Mouse (Mus musculus): ENCODE data around the gene 1810013L24Rik. TPM values are rescaled to one million over a fixed set of nuclear protein-coding genes. Genes with fewer than 3 reads are reported as not detected.
"Not testable (repeated sequence)": the region's sequence is repeated elsewhere in the genome, so short reads cannot be mapped to it uniquely, and the experiment has no call there.

The 1810013L24Rik gene
- polyA plus RNA-seq, 1 experiment, result 27.5 TPM

- TF ChIP-seq POLR2A (IDR thresholded peaks at IDR 0.05; ENCODE audit: insufficient read length, low read depth), result no peak
- no peak for TF ChIP-seq E2F4 (IDR thresholded peaks at IDR 0.05; ENCODE audit: insufficient read depth)
- no peak for TF ChIP-seq TCF12 (IDR thresholded peaks at IDR 0.05; ENCODE audit: insufficient read depth, poor library complexity, severe bottlenecking)
- no peak for TF ChIP-seq REST (IDR thresholded peaks at IDR 0.05; ENCODE audit: insufficient read depth, insufficient read length)
- TF ChIP-seq MAX (IDR thresholded peaks at IDR 0.05; ENCODE audit: low read depth), result no peak
- TF ChIP-seq USF1 (IDR thresholded peaks at IDR 0.05; ENCODE audit: low read depth), result no peak
- TF ChIP-seq CEBPB (IDR thresholded peaks at IDR 0.05; ENCODE audit: insufficient read depth, poor library complexity, severe bottlenecking), result no peak
- Histone ChIP-seq H3K79me2 (ENCODE audit: control insufficient read depth, insufficient read depth) (no peaks in the 10 kb centered on the region), H3K4me3 (no peak overlapping the region), H3K36me3 (ENCODE audit: control insufficient read depth, insufficient read depth) (no peaks in the 10 kb centered on the region), H3ac (ENCODE audit: control insufficient read depth, insufficient read length) (no peak overlapping the region), H3K4me2 (ENCODE audit: low read depth) (no peak overlapping the region), H3K27me3 (ENCODE audit: control insufficient read depth, insufficient read depth, insufficient read length) (no peaks in the 10 kb centered on the region)
Measured at GRCm38 (mm10) chr16:8872486-8872885, 42.6 kb downstream of the 1810013L24Rik start.

- TF ChIP-seq MYOD1 (IDR thresholded peaks at IDR 0.05; ENCODE audit: control insufficient read depth in 1 of 3, insufficient read length in 2 of 3, low read depth in 2 of 3) (no peak), TCF3 (IDR thresholded peaks at IDR 0.05; ENCODE audit: insufficient read length, low read depth) (no peak), MYOG (IDR thresholded peaks at IDR 0.05; ENCODE audit: control insufficient read depth in 1 of 3, insufficient read depth in 1 of 3, insufficient read length in 2 of 3, low read depth in 2 of 3) (no peak), E2F4 (IDR thresholded peaks at IDR 0.05; ENCODE audit: insufficient read depth) (no peak), REST (IDR thresholded peaks at IDR 0.05; ENCODE audit: insufficient read depth, insufficient read length) (no peak), CEBPB (IDR thresholded peaks at IDR 0.05; ENCODE audit: insufficient read depth, poor library complexity, severe bottlenecking) (no peak), USF1 (IDR thresholded peaks at IDR 0.05; ENCODE audit: low read depth) (no peak), POLR2AphosphoS2 (IDR thresholded peaks at IDR 0.05; ENCODE audit: insufficient read length, low read depth) (no peak), TCF12 (IDR thresholded peaks at IDR 0.05; ENCODE audit: insufficient read depth, poor library complexity, severe bottlenecking) (no peak), SRF (IDR thresholded peaks at IDR 0.05; ENCODE audit: control insufficient read depth, insufficient read length, low read depth) (no peak), MAX (IDR thresholded peaks at IDR 0.05; ENCODE audit: low read depth) (no peak), POLR2A (IDR thresholded peaks at IDR 0.05; ENCODE audit: insufficient read length, low read depth) (no peak)
- Histone ChIP-seq H3K4me2 (ENCODE audit: low read depth) (no peak overlapping the region), H3K79me2 (ENCODE audit: control insufficient read depth, insufficient read depth) (no peaks in the 10 kb centered on the region), H3K36me3 (ENCODE audit: control insufficient read depth, insufficient read depth) (no peaks in the 10 kb centered on the region), H3K27me3 (ENCODE audit: control insufficient read depth, insufficient read depth, insufficient read length) (no peaks in the 10 kb centered on the region), H3K4me3 (no peak overlapping the region), H3ac (ENCODE audit: control insufficient read depth, insufficient read length) (no peak overlapping the region)
Measured at GRCm38 (mm10) chr16:8880076-8880475, 50.2 kb downstream of the 1810013L24Rik start.

GRCm38 (mm10) chr16:8883674-8884241 lies 53.9 kb downstream of the 1810013L24Rik start:
- Histone ChIP-seq H3K4me3 (no peak overlapping the region), H3K36me3 (ENCODE audit: control insufficient read depth, insufficient read depth) (no peaks in the 10 kb centered on the region), H3K4me2 (ENCODE audit: low read depth) (peak overlapping the region; percentile 16), H3K27me3 (ENCODE audit: control insufficient read depth, insufficient read depth, insufficient read length) (no peaks in the 10 kb centered on the region), H3ac (ENCODE audit: control insufficient read depth, insufficient read length) (no peak overlapping the region), H3K79me2 (ENCODE audit: control insufficient read depth, insufficient read depth) (no peaks in the 10 kb centered on the region)
- TF ChIP-seq SRF (IDR thresholded peaks at IDR 0.05; ENCODE audit: control insufficient read depth, insufficient read length, low read depth) (no peak), MYOD1 (IDR thresholded peaks at IDR 0.05; ENCODE audit: control insufficient read depth in 1 of 3, insufficient read length in 2 of 3, low read depth in 2 of 3) (no peak), TCF12 (IDR thresholded peaks at IDR 0.05; ENCODE audit: insufficient read depth, poor library complexity, severe bottlenecking) (no peak), MYOG (IDR thresholded peaks at IDR 0.05; ENCODE audit: control insufficient read depth in 1 of 3, insufficient read depth in 1 of 3, insufficient read length in 2 of 3, low read depth in 2 of 3) (no peak), E2F4 (IDR thresholded peaks at IDR 0.05; ENCODE audit: insufficient read depth) (no peak), CEBPB (IDR thresholded peaks at IDR 0.05; ENCODE audit: insufficient read depth, poor library complexity, severe bottlenecking) (no peak), USF1 (IDR thresholded peaks at IDR 0.05; ENCODE audit: low read depth) (no peak), TCF3 (IDR thresholded peaks at IDR 0.05; ENCODE audit: insufficient read length, low read depth) (no peak), MAX (IDR thresholded peaks at IDR 0.05; ENCODE audit: low read depth) (no peak), POLR2AphosphoS2 (IDR thresholded peaks at IDR 0.05; ENCODE audit: insufficient read length, low read depth) (no peak), POLR2A (IDR thresholded peaks at IDR 0.05; ENCODE audit: insufficient read length, low read depth) (no peak), REST (IDR thresholded peaks at IDR 0.05; ENCODE audit: insufficient read depth, insufficient read length) (no peak)

DNA sequence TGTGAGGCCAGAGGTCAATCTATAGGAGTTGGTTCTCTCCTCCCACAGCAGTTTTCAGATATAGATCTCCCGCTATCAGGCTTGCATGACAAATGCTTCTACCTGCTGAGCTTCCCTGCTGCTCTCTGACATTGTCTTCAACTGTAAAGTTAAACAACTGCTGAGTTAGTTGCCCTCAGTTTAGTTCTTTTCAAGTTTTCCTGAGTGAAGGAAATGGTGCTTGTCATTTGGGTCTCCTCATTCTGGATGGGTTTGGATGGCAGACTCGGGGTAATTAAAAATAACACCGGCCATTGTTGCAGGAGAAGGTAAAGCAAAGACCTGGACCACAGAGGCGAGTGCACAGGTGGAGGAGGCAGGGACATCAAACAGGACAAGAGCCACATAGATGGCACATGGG lies 64.3 kb downstream of the 1810013L24Rik start:
- H3K79me2 ChIP-seq (ENCODE audit: control insufficient read depth, insufficient read depth); H3K36me3 ChIP-seq (ENCODE audit: control insufficient read depth, insufficient read depth); H3K4me3 ChIP-seq; H3ac ChIP-seq (ENCODE audit: control insufficient read depth, insufficient read length); H3K4me2 ChIP-seq (ENCODE audit: low read depth); H3K27me3 ChIP-seq (ENCODE audit: control insufficient read depth, insufficient read depth, insufficient read length): not testable (repeated sequence)

DNA sequence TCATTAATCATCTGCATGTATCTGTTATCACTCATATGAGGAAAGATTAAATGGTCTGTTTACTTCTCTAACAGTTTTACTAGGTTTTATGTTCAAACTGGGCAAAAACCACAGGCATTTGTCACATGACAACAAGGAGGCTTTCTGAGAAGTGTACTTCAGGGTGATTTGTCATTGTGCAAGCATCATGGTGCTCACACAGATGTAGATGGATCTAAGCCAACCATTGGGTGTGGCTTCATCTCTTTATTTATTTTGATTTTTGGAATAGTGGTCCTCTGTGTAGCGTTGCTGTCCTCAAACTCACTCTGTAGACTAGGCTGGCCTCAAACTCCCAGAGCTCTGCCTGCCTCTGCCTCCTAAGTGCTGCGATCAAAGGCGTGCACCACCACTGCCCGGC lies 65.4 kb downstream of the 1810013L24Rik start:
- no peaks in the 10 kb centered on the region for H3K27me3 ChIP-seq (ENCODE audit: control insufficient read depth, insufficient read depth, insufficient read length)
- no peaks in the 10 kb centered on the region for H3K36me3 ChIP-seq (ENCODE audit: control insufficient read depth, insufficient read depth)
- H3K79me2 ChIP-seq (ENCODE audit: control insufficient read depth, insufficient read depth), result no peaks in the 10 kb centered on the region
- H3ac ChIP-seq (ENCODE audit: control insufficient read depth, insufficient read length), result no peak overlapping the region
- no peak overlapping the region for H3K4me3 ChIP-seq
- no peak overlapping the region for H3K4me2 ChIP-seq (ENCODE audit: low read depth)
- no peak for TF ChIP-seq TCF12 (IDR thresholded peaks at IDR 0.05; ENCODE audit: insufficient read depth, poor library complexity, severe bottlenecking)
- TF ChIP-seq TCF3 (IDR thresholded peaks at IDR 0.05; ENCODE audit: insufficient read length, low read depth), result no peak
- TF ChIP-seq REST (IDR thresholded peaks at IDR 0.05; ENCODE audit: insufficient read depth, insufficient read length), result no peak
- no peak for TF ChIP-seq SRF (IDR thresholded peaks at IDR 0.05; ENCODE audit: control insufficient read depth, insufficient read length, low read depth)
- TF ChIP-seq POLR2AphosphoS2 (IDR thresholded peaks at IDR 0.05; ENCODE audit: insufficient read length, low read depth), result no peak
- TF ChIP-seq MAX (IDR thresholded peaks at IDR 0.05; ENCODE audit: low read depth), result no peak
- no peak for TF ChIP-seq USF1 (IDR thresholded peaks at IDR 0.05; ENCODE audit: low read depth)
- TF ChIP-seq MYOG (IDR thresholded peaks at IDR 0.05; ENCODE audit: control insufficient read depth in 1 of 3, insufficient read depth in 1 of 3, insufficient read length in 2 of 3, low read depth in 2 of 3), result no peak
- TF ChIP-seq CEBPB (IDR thresholded peaks at IDR 0.05; ENCODE audit: insufficient read depth, poor library complexity, severe bottlenecking), result no peak
- no peak for TF ChIP-seq POLR2A (IDR thresholded peaks at IDR 0.05; ENCODE audit: insufficient read length, low read depth)
- TF ChIP-seq MYOD1 (IDR thresholded peaks at IDR 0.05; ENCODE audit: control insufficient read depth in 1 of 3, insufficient read length in 2 of 3, low read depth in 2 of 3), result no peak
- TF ChIP-seq E2F4 (IDR thresholded peaks at IDR 0.05; ENCODE audit: insufficient read depth), result no peak
